Mouse (Mus musculus): ENCODE measurements around the gene Cdc25b. TPM values are rescaled to one million over a fixed set of nuclear protein-coding genes. Genes with fewer than 3 reads are reported as not detected.
A peak's percentile ranks its signal among the peaks of the same experiment; 100 is the strongest.

Cdc25b gene
- total and polyA plus RNA-seq, 3 experiments, result 12.6 to 34.5 TPM; not detected in 1

GRCm38 (mm10) chr2:131209969-131210792 is 23.4 kb downstream of the Cdc25b start (continued):
- peak; percentile 35 for TF ChIP-seq RAD21 (IDR thresholded peaks at IDR 0.05; ENCODE audit: low read depth, low read length)
- TF ChIP-seq MAZ (IDR thresholded peaks at IDR 0.05; ENCODE audit: low read depth, low read length), result 0 out of 2 replicates have a peak, but pooled peaks have one; percentile 43
- 0 out of 2 replicates have a peak, but pooled peaks have one; percentile 48 for TF ChIP-seq TBP (IDR thresholded peaks at IDR 0.05; ENCODE audit: low read depth, low read length)
- TF ChIP-seq HCFC1 (IDR thresholded peaks at IDR 0.05; ENCODE audit: low read depth, low read length), result peak; percentile 97

- H3K27me3 ChIP-seq (ENCODE audit: control insufficient read depth in 1 of 2, insufficient read depth in 2 of 2, low read length in 2 of 2), result no peaks in the 10 kb centered on the region
- H3K79me2 ChIP-seq (ENCODE audit: control insufficient read depth, insufficient read depth, low read length, poor library complexity), result peaks cover 1% of the 10 kb centered on the region; the same call in 1 of the 2 replicates
- H3K4me3 ChIP-seq (ENCODE audit: control insufficient read depth in 1 of 2, insufficient read depth in 1 of 2, low read depth in 2 of 2, low read length in 2 of 2), result peak overlapping the region; percentile 71 to 73
- peak overlapping the region; percentile 66 for H3K9ac ChIP-seq (ENCODE audit: control insufficient read depth, low read depth, low read length, poor library complexity, severe bottlenecking)
- H3K9me3 ChIP-seq (replicated peaks; ENCODE audit: insufficient read depth, low read length), result no peaks in the 10 kb centered on the region
- H3K4me1 ChIP-seq (ENCODE audit: control insufficient read depth in 1 of 2, insufficient read depth in 2 of 2, low read length in 2 of 2), result peaks cover 4 to 47% of the 10 kb centered on the region in 2 experiments; a peak in 3 of 4 replicates
- no peak for DNase-seq (ENCODE audit: low read depth, low spot score)
- no peak overlapping the region for H3K27ac ChIP-seq (ENCODE audit: control insufficient read depth, low read depth, low read length)
- H3K36me3 ChIP-seq (ENCODE audit: control insufficient read depth in 1 of 2, insufficient read depth in 2 of 2, low read length in 2 of 2), result peaks cover 0 to 14% of the 10 kb centered on the region in 2 experiments; a peak in 2 of 4 replicates
- no peak for TF ChIP-seq TCF12 (IDR thresholded peaks at IDR 0.05; ENCODE audit: low read depth, low read length)
- TF ChIP-seq BHLHE40 (IDR thresholded peaks at IDR 0.05; ENCODE audit: borderline replicate concordance, low read depth, low read length), result no peak
- TF ChIP-seq MAZ (IDR thresholded peaks at IDR 0.05; ENCODE audit: low read depth, low read length), result no peak
- no peak for TF ChIP-seq CTCF (IDR thresholded peaks at IDR 0.05 in 2 of 3, conservative IDR thresholded peaks at IDR 0.05 in 1 of 3; ENCODE audit: control insufficient read depth in 1 of 3, insufficient read depth in 1 of 3, low read depth in 2 of 3, low read length in 3 of 3, poor library complexity in 1 of 3, severe bottlenecking in 1 of 3)
- TF ChIP-seq UBTF (IDR thresholded peaks at IDR 0.05; ENCODE audit: borderline replicate concordance, insufficient read depth, low read depth, low read length), result no peak
- no peak for TF ChIP-seq ELF1 (IDR thresholded peaks at IDR 0.05; ENCODE audit: low read depth, low read length)
- TF ChIP-seq POLR2AphosphoS2 (IDR thresholded peaks at IDR 0.05; ENCODE audit: low read length), result no peak
- no peak for TF ChIP-seq CHD1 (IDR thresholded peaks at IDR 0.05; ENCODE audit: low read depth, low read length)
- no peak for TF ChIP-seq MAX (IDR thresholded peaks at IDR 0.05; ENCODE audit: low read length)
- TF ChIP-seq NELFE (IDR thresholded peaks at IDR 0.05; ENCODE audit: low read depth, low read length), result no peak
- no peak for TF ChIP-seq SMC3 (IDR thresholded peaks at IDR 0.05; ENCODE audit: low read depth, low read length)
- TF ChIP-seq CHD2 (IDR thresholded peaks at IDR 0.05; ENCODE audit: low read length), result no peak
- TF ChIP-seq USF1 (IDR thresholded peaks at IDR 0.05; ENCODE audit: low read depth, low read length), result no peak
- no peak for TF ChIP-seq ETS1 (IDR thresholded peaks at IDR 0.05; ENCODE audit: low read depth, low read length)
- no peak for TF ChIP-seq GABPA (IDR thresholded peaks at IDR 0.05; ENCODE audit: low read depth, low read length)
- no peak for TF ChIP-seq JUND (IDR thresholded peaks at IDR 0.05; ENCODE audit: low read depth, low read length)
- no peak for TF ChIP-seq RAD21 (IDR thresholded peaks at IDR 0.05; ENCODE audit: low read depth, low read length)
- no peak for TF ChIP-seq RCOR1 (IDR thresholded peaks at IDR 0.05; ENCODE audit: low read depth, low read length)
- TF ChIP-seq MEF2A (IDR thresholded peaks at IDR 0.05; ENCODE audit: extremely low read depth, insufficient replicate concordance, low read depth, low read length, poor library complexity, severe bottlenecking), result no peak
Observed at GRCm38 (mm10) chr2:131211026-131211615, 24.4 kb downstream of the Cdc25b start.
